Mouse (Mus musculus) forebrain, embryonic 12.5 days (tissue): ENCODE results near the gene Slc35f6. TPM values are rescaled to one million over a fixed set of nuclear protein-coding genes. Genes with fewer than 3 reads are reported as not detected.

Experiments used
- ATAC-seq: fragments of 200-750 bp; cut with Nextera tagmentation; 2 replicates; pipeline ENCODE4 v1.8.0; 2017; ENCODE audit warnings: moderate TSS enrichment; ENCODE audit not compliant: low FRiP score
- H3K27ac ChIP-seq: fragments of 300-500 bp; sonication (generic); 2 replicates; pipeline ENCODE4 v1.5.1; 2016; ENCODE audit warnings: mild to moderate bottlenecking
- H3K27me3 ChIP-seq: fragments of 300-500 bp; sonication (generic); 2 replicates; pipeline ENCODE4 v1.6.1; 2016; ENCODE audit warnings: mild to moderate bottlenecking
- H3K36me3 ChIP-seq: fragments of 300-500 bp; sonication (generic); replicated peaks from 2 replicates; pipeline ENCODE4 v1.6.1; 2016; ENCODE audit warnings: mild to moderate bottlenecking
- H3K4me1 ChIP-seq: fragments of 300-500 bp; sonication (generic); 2 replicates; pipeline ENCODE4 v1.6.1; 2016
- H3K4me2 ChIP-seq: fragments of 300-500 bp; sonication (generic); 2 replicates; pipeline ENCODE4 v1.6.1; 2016; ENCODE audit warnings: mild to moderate bottlenecking, moderate library complexity
- H3K4me3 ChIP-seq: fragments of 300-500 bp; sonication (generic); replicated peaks from 2 replicates; pipeline ENCODE4 v1.5.1; 2016; ENCODE audit warnings: mild to moderate bottlenecking
- H3K9ac ChIP-seq: fragments of 300-500 bp; sonication (generic); 2 replicates; pipeline ENCODE4 v1.6.1; 2016; ENCODE audit warnings: mild to moderate bottlenecking
- H3K9me3 ChIP-seq: fragments of 300-500 bp; sonication (generic); 2 replicates; pipeline ENCODE4 v1.6.1; 2016
- WGBS: fragments of 180-500 bp; shearing (Covaris S2); methylation state at CpG from one replicate; pipeline ENCODE4 v1.1.7; 2016; 5-methylcytosine and 5-hydroxymethylcytosine counted together
- polyA plus RNA-seq: library from polyadenylated mRNA; unstranded; fragments of >200 nt; fragmentation: Nextera tagmentation; extraction: Ambion mirVana; gene quantifications from 2 replicates; pipeline ENCODE4 v1.2.1, GENCODE M21; 2016

Gene Slc35f6
- 22.0 and 24.6 TPM in 2 replicates for polyA plus RNA-seq

DNA sequence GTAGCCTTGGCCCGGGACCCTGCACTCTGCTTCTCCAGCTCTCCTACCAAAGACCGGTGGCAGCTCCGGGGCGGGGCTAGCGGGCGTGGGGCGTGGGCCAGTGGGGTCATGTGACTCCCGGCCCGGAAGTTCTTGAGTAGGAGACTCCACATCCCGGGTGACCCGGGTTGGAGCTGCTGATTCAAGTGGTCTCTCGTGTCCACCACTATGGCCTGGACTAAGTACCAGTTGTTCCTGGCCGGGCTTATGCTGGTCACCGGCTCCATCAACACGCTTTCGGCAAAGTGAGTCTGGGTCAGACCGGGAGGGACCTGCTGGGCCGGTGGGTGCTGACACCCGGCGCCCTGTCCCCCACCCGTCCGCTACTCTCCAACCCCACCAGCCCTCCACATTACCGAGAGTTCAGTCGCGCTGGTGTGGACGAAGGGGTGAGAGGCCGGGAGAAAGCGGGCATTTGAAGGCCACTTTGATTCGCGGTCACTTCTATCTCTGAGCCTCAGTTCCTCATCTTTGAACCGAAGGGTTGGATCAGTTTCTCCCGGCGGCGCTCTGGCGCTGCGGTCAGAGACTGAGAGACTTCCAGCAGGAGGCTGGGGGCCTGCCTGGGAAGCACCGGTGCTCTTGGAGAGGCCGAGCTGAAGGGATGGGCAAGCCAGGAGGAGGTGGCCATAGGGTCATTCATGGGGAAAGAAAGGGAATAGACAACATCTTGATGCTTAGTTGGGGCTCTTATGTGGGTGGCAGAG is at the start of gene Slc35f6:
Gene Slc35f6 (plus strand): TSS at position 119 of the 746 bp plus-strand sequence.
- under 1% methylated on average over 38 of the region's 38 CpGs for WGBS

DNA sequence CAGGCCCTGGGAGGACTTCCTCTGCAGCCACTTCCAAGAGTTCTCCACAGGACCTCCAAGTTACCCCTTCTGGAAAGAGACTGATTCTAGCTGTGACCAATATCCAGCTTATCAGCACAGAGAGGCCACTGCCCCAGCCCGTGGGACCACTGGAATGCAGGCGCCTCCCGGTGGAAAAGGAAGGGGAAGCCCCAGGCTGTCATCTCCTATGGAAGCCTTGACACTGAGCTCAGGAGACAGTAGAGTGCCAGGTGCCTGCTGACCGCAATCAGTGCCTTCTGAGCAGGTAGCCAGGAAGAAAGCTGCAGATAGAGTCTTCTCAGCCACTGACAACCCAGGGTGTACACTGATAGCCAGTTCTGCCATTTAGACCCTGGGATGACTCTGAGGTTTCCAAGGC is 46.3 kb upstream of the Slc35f6 start:
- H3K9me3 ChIP-seq, result no peaks in the 10 kb centered on the region
- no peak overlapping the region for H3K4me3 ChIP-seq
- H3K27me3 ChIP-seq, result no peaks in the 10 kb centered on the region
- WGBS, result 34% methylated on average over 4 of the region's 4 CpGs
- H3K4me1 ChIP-seq, result no peaks in the 10 kb centered on the region
- no peak overlapping the region for H3K9ac ChIP-seq
- no peak overlapping the region for H3K27ac ChIP-seq
- ATAC-seq, result no peak
- H3K4me2 ChIP-seq, result no peak overlapping the region
- no peaks in the 10 kb centered on the region for H3K36me3 ChIP-seq

More for the DNA sequence above, at the start of gene Slc35f6:
- Histone ChIP-seq H3K9me3 (no peaks in the 10 kb centered on the region), H3K27me3 (no peaks in the 10 kb centered on the region), H3K9ac (peak within 1 kb of the TSS; percentile 80), H3K36me3 (peaks cover 4% of the 10 kb centered on the region; the same call in 1 of the 2 replicates), H3K4me1 (peaks cover 17% of the 10 kb centered on the region), H3K4me3 (peak within 1 kb of the TSS; percentile 82), H3K27ac (peak within 1 kb of the TSS; percentile 36; the same call in 1 of the 2 replicates), H3K4me2 (peak within 1 kb of the TSS; percentile 90)
- peak; percentile 95 for ATAC-seq

DNA sequence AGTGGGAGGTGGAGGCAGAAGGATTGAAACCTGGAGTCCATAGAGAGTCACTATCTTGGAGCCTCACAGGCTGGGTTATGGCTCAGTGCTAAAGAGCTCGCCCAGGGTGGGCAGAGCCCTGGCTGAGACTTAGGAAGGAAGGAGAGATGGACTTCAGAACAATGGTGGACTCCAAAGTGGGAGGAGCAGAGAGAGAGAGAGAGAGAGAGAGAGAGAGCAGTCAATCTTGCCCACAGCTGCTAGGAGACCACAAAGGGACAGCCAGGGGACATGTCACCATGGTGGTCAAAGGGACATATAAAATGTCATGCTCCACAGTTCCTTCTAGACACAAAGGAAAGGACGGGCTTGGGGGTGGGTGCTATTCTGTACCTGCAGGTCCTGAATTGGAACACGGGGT is 44.5 kb upstream of the Slc35f6 start:
- no peaks in the 10 kb centered on the region for H3K4me1 ChIP-seq
- H3K9me3 ChIP-seq, result no peaks in the 10 kb centered on the region
- no peak overlapping the region for H3K4me2 ChIP-seq
- H3K9ac ChIP-seq, result no peak overlapping the region
- no peaks in the 10 kb centered on the region for H3K27me3 ChIP-seq
- H3K4me3 ChIP-seq, result no peak overlapping the region
- no peaks in the 10 kb centered on the region for H3K36me3 ChIP-seq
- no peak overlapping the region for H3K27ac ChIP-seq
- no peak for ATAC-seq
- WGBS, result 65% methylated on average over 3 of the region's 3 CpGs

GRCm38 (mm10) chr5:30603926-30604325 is 43.8 kb upstream of the Slc35f6 start:
- Histone ChIP-seq H3K36me3 (no peaks in the 10 kb centered on the region), H3K9ac (no peak overlapping the region), H3K27me3 (no peaks in the 10 kb centered on the region), H3K4me1 (no peaks in the 10 kb centered on the region), H3K4me2 (no peak overlapping the region), H3K27ac (no peak overlapping the region), H3K9me3 (no peaks in the 10 kb centered on the region), H3K4me3 (no peak overlapping the region)
- no peak for ATAC-seq
- 78% methylated on average over 4 of the region's 4 CpGs for WGBS

GRCm38 (mm10) chr5:30604769-30605188 is 43.0 kb upstream of the Slc35f6 start:
- Histone ChIP-seq H3K9ac (no peak overlapping the region), H3K36me3 (no peaks in the 10 kb centered on the region), H3K4me1 (no peaks in the 10 kb centered on the region), H3K4me3 (no peak overlapping the region), H3K27me3 (no peaks in the 10 kb centered on the region), H3K4me2 (no peak overlapping the region), H3K27ac (no peak overlapping the region), H3K9me3 (no peaks in the 10 kb centered on the region)
- 78% methylated on average over 8 of the region's 8 CpGs for WGBS
- no peak for ATAC-seq

- 84% methylated on average over 6 of the region's 6 CpGs for WGBS
- Histone ChIP-seq H3K9me3 (no peaks in the 10 kb centered on the region), H3K27me3 (no peaks in the 10 kb centered on the region), H3K36me3 (no peaks in the 10 kb centered on the region), H3K4me3 (no peak overlapping the region), H3K9ac (no peak overlapping the region), H3K27ac (no peak overlapping the region), H3K4me1 (no peaks in the 10 kb centered on the region), H3K4me2 (no peak overlapping the region)
- ATAC-seq, result no peak
These were observed 42.1 kb upstream of the Slc35f6 start for GRCm38 (mm10) chr5:30605649-30606048.

DNA sequence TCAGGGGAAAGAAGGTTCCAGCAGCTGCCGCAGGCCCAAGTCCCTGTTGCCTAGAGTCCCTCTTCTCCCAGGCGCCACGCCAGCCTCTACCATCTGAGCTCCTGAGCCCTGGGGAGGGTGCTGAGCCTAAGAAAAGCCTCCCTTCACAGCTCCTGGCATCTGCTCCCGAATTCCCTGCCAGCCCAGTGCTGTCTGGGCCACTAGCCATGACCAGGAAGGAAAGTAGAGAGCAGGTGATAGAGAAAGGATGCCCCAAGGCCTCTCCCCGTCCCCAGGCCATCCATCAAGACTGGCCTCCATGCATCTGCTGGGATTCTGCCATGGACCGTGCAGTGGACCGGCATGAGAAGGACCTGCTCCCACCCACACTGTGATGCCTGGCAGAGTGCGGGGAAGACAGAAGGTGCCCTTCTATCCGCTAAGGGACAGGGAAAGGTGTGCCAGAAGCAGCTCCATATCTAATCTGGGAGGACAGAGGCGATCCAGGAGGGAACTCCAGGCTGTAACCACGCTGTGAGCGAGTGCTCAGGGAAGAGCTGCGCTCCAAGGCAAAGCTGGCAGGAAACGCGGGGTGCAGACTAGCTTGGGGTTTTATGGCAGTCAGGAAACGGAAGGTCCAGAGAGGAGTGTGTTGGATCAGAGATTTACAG is 41.2 kb upstream of the Slc35f6 start:
- WGBS, result 80% methylated on average over 16 of the region's 16 CpGs
- ATAC-seq, result no peak
- Histone ChIP-seq H3K9ac (no peak overlapping the region), H3K4me3 (no peak overlapping the region), H3K9me3 (no peaks in the 10 kb centered on the region), H3K27ac (no peak overlapping the region), H3K4me2 (no peak overlapping the region), H3K4me1 (peaks cover 2% of the 10 kb centered on the region; the same call in 1 of the 2 replicates), H3K27me3 (no peaks in the 10 kb centered on the region), H3K36me3 (no peaks in the 10 kb centered on the region)

GRCm38 (mm10) chr5:30609094-30609493 is 38.6 kb upstream of the Slc35f6 start:
- no peak overlapping the region for H3K27ac ChIP-seq
- no peak overlapping the region for H3K4me2 ChIP-seq
- H3K9ac ChIP-seq, result no peak overlapping the region
- no peaks in the 10 kb centered on the region for H3K9me3 ChIP-seq
- ATAC-seq, result no peak
- H3K36me3 ChIP-seq, result no peaks in the 10 kb centered on the region
- no peaks in the 10 kb centered on the region for H3K27me3 ChIP-seq
- WGBS, result 87% methylated on average over 7 of the region's 7 CpGs
- peaks cover 6% of the 10 kb centered on the region; the same call in 1 of the 2 replicates for H3K4me1 ChIP-seq
- no peak overlapping the region for H3K4me3 ChIP-seq

DNA sequence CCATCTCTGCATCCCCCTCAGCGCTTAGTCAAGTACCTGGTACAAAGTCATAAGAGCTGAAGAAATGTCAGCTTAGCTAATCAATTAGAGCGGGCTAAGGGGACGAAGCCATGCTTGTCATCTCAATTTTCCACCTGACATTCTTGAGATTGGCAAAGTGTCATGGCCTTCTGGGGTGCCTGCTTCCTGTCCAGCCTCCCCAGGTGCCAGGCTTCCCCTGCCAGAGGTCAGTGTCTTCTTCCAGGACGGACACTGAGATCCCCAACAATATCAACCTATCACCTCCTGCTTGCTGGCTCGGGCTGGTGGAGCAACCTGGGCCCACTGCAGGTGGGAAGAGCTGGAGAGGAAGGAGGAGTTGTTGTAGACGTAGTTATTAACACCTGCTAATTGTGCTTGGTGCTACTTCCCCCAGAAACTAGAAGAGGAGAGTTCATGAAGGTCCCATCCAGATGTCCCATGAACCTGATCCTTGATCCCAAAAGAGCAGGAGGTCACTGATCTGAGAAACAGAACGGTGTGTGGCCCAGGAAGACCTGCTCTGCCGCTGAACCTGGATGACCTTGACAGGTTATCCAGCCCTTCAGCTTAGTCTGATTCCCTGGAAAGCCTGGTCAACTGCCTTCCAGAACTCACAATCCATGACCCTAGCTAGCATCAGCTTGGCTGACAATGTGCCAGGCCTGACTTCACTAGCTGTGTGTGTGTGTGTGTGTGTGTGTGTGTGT is 37.7 kb upstream of the Slc35f6 start:
- Histone ChIP-seq H3K36me3 (no peaks in the 10 kb centered on the region), H3K9ac (no peak overlapping the region), H3K4me1 (peaks cover 8% of the 10 kb centered on the region; the same call in 1 of the 2 replicates), H3K4me3 (no peak overlapping the region), H3K27ac (no peak overlapping the region), H3K9me3 (no peaks in the 10 kb centered on the region), H3K27me3 (no peaks in the 10 kb centered on the region), H3K4me2 (no peak overlapping the region)
- WGBS, result 88% methylated on average over 8 of the region's 8 CpGs
- ATAC-seq, result no peak

DNA sequence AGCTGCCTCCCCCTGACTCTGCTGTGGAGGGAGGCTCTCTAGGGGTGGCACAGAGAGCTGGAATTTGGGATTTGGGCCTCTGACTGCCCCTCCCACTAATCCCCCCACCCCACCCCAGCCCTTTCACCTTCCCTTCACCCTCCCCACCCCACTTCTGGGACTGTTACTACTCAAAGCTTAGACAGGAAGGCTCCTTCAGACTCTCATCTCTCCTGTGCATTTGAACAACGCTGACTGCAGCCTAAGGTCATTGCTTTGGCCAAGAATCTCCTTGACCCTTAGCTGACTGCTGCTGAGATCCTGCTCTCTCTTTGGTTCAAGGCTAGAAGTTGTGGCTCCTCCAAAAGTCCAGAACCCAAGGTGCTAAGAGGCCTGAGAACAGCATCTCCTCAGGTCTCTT is 36.6 kb upstream of the Slc35f6 start:
- Histone ChIP-seq H3K36me3 (no peaks in the 10 kb centered on the region), H3K9ac (no peak overlapping the region), H3K9me3 (no peaks in the 10 kb centered on the region), H3K4me2 (no peak overlapping the region), H3K27me3 (no peaks in the 10 kb centered on the region), H3K4me3 (no peak overlapping the region), H3K4me1 (peaks cover 8% of the 10 kb centered on the region; the same call in 1 of the 2 replicates), H3K27ac (no peak overlapping the region)
- 79% methylated on average over 1 of the region's 1 CpGs for WGBS
- no peak for ATAC-seq

GRCm38 (mm10) chr5:30611689-30612088 is 36.0 kb upstream of the Slc35f6 start:
- ATAC-seq, result no peak
- WGBS, result 8% methylated on average over 3 of the region's 3 CpGs
- no peak overlapping the region for H3K9ac ChIP-seq
- no peak overlapping the region for H3K27ac ChIP-seq
- no peak overlapping the region for H3K4me2 ChIP-seq
- no peak overlapping the region for H3K4me3 ChIP-seq
- H3K27me3 ChIP-seq, result no peaks in the 10 kb centered on the region
- no peaks in the 10 kb centered on the region for H3K9me3 ChIP-seq
- peaks cover 8% of the 10 kb centered on the region; the same call in 1 of the 2 replicates for H3K4me1 ChIP-seq
- no peaks in the 10 kb centered on the region for H3K36me3 ChIP-seq

DNA sequence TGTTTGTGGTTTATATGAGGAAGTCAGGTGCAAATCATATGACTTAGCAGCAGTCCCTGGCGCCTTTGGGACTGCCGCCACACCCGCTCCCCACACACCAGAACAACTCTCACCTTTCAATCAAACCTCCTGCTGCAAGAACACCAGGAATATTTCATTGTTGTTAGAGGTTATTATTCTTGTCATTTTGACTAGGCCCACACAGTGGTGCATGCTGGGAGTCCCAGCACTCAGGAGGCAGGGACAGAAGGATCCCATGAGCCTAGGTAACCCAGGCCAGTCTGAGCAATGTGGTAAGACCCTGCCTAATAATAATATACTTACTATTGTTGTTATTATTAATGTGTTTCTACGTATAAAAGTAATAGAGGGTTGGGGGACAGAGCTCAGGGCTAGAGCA is 35.2 kb upstream of the Slc35f6 start:
- ATAC-seq, result no peak
- Histone ChIP-seq H3K36me3 (no peaks in the 10 kb centered on the region), H3K4me1 (peaks cover 14% of the 10 kb centered on the region; the same call in 1 of the 2 replicates), H3K27ac (no peak overlapping the region), H3K4me2 (no peak overlapping the region), H3K9me3 (no peaks in the 10 kb centered on the region), H3K9ac (no peak overlapping the region), H3K27me3 (peaks cover under 1% of the 10 kb centered on the region; the same call in 1 of the 2 replicates), H3K4me3 (no peak overlapping the region)
- 87% methylated on average over 4 of the region's 4 CpGs for WGBS
